In the genomic region with DNA sequence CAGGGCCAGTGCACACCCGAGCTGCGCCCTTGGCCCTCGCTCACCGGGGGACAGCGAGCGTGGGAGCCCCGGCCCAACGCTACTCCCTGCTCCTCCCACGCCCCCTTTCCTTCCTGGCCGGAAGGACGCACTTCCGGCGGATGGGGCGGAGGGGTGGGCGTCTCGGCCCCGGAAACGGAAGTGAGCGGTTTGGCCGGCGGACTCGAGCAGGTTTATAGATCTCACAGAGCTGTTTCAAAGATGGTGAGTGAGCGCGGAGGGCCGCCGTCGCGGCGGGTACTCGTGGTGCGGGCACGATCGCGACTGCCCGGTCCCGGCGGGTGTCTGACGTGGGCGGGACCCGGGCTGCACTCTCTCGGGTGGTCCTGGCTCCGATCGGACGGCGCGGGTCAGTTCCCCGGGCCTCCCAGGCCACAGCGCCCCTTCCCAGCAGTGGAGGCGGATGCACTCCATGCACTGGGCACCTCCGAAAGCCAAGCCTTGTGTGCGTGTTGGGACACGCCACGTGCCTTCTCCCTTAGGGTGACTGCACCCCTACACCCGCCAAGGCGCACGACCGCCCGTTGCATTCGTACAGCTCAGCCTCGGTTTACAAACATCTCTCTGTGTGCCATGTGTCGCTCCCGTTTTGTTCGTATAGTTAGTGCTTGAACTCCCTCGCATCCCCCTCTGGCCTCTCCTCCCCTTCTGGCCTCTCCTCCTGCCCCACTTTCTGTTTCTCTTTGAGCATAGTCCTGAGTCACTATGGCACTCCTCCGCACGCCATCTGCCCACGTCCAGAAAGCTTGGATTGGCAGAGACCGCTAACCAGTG, we compare ENCODE assay signal across 8 mouse cellular contexts. TPM values are rescaled to one million over a fixed set of nuclear protein-coding genes. Genes with fewer than 3 reads are reported as not detected.
DNase-seq lines count a peak whose midpoint lies in the region; ATAC-seq lines count a peak whose summit lies in the region.

A gene (plus strand): TSS at position 13 of the 813 bp plus-strand sequence.

- peak within 1 kb of the TSS; percentile 85 for H3K9ac ChIP-seq in forebrain, embryonic 11.5 days (ENCODE audit: low read length)
- peak within 1 kb of the TSS; percentile 84 for H3K9ac ChIP-seq in heart, embryonic 16.5 days (ENCODE audit: low read length)
- peak within 1 kb of the TSS; percentile 70 for H3K9ac ChIP-seq in liver, embryonic 15.5 days
- H3K9ac ChIP-seq in neural tube, embryonic 12.5 days = peak within 1 kb of the TSS; percentile 93

- H3K27ac ChIP-seq in forebrain, embryonic 11.5 days (ENCODE audit: low read depth, low read length) = no peak within 1 kb of the TSS
- H3K27ac ChIP-seq in heart, embryonic 16.5 days (ENCODE audit: low read length) = peak within 1 kb of the TSS; percentile 90
- H3K27ac ChIP-seq in liver, embryonic 15.5 days (replicated peaks) = peak within 1 kb of the TSS; percentile 76
- peak within 1 kb of the TSS; percentile 50; the same call in 1 of the 2 replicates for H3K27ac ChIP-seq in neural tube, embryonic 12.5 days

- H3K4me2 ChIP-seq in forebrain, embryonic 11.5 days (ENCODE audit: low read depth, low read length, severe bottlenecking) = peak within 1 kb of the TSS; percentile 91
- peak within 1 kb of the TSS; percentile 97 for H3K4me2 ChIP-seq in heart, embryonic 16.5 days (ENCODE audit: low read depth, low read length)
- peak within 1 kb of the TSS; percentile 78 for H3K4me2 ChIP-seq in liver, embryonic 15.5 days
- peak within 1 kb of the TSS; percentile 96 for H3K4me2 ChIP-seq in neural tube, embryonic 12.5 days (replicated peaks)

- peak; percentile 71 to 82 for DNase-seq in CD8-positive naive resting alpha-beta T cell, adult 2 months (ENCODE audit: low read depth in 2 of 2, low spot score in 2 of 2)
- peak; percentile 76 for DNase-seq in c-Kit-positive CD71-negative TER-119-negative erythroid progenitor cells, embryonic 14.5 days (ENCODE audit: low read depth)
- peak; percentile 93 for DNase-seq in forebrain, embryonic 11.5 days (ENCODE audit: low spot score)
- peak; percentile 93 to 94 for DNase-seq in kidney, postnatal 36 days
- peak; percentile 81 for DNase-seq in telencephalon, adult 2 months (ENCODE audit: low read depth, low spot score)

- H3K9me3 ChIP-seq in forebrain, embryonic 11.5 days (ENCODE audit: control insufficient read depth, low read length) = no peaks in the 10 kb centered on the region
- no peaks in the 10 kb centered on the region for H3K9me3 ChIP-seq in heart, embryonic 16.5 days (replicated peaks; ENCODE audit: control insufficient read depth, low read length)
- no peaks in the 10 kb centered on the region for H3K9me3 ChIP-seq in liver, embryonic 15.5 days (replicated peaks)
- H3K9me3 ChIP-seq in neural tube, embryonic 12.5 days = no peaks in the 10 kb centered on the region

- peak within 1 kb of the TSS; percentile 69 for H3K4me3 ChIP-seq in forebrain, embryonic 11.5 days (ENCODE audit: low read depth, low read length)
- peak within 1 kb of the TSS; percentile 96 for H3K4me3 ChIP-seq in heart, embryonic 16.5 days (ENCODE audit: low read length)
- H3K4me3 ChIP-seq in liver, embryonic 15.5 days (replicated peaks) = peak within 1 kb of the TSS; percentile 85
- H3K4me3 ChIP-seq in neural tube, embryonic 12.5 days = peak within 1 kb of the TSS; percentile 94

- under 1% methylated on average over 64 of the region's 68 CpGs for WGBS in forebrain, embryonic 11.5 days
- WGBS in heart, embryonic 16.5 days = under 1% methylated on average over 68 of the region's 68 CpGs
- under 1% methylated on average over 68 of the region's 68 CpGs for WGBS in liver, embryonic 15.5 days (ENCODE audit: insufficient replicate concordance)
- WGBS in neural tube, embryonic 12.5 days = under 1% methylated on average over 68 of the region's 68 CpGs

- peaks cover 5% of the 10 kb centered on the region for H3K4me1 ChIP-seq in forebrain, embryonic 11.5 days (replicated peaks; ENCODE audit: control insufficient read depth, insufficient read depth, low read length)
- peaks cover 14% of the 10 kb centered on the region for H3K4me1 ChIP-seq in heart, embryonic 16.5 days (ENCODE audit: control insufficient read depth, insufficient read depth, low read length)
- peaks cover 21% of the 10 kb centered on the region for H3K4me1 ChIP-seq in liver, embryonic 15.5 days (replicated peaks)
- peaks cover 11% of the 10 kb centered on the region for H3K4me1 ChIP-seq in neural tube, embryonic 12.5 days

- ATAC-seq in forebrain, embryonic 11.5 days (replicated peaks; ENCODE audit: low FRiP score) = peak; percentile 91
- peak; percentile 88 for ATAC-seq in heart, embryonic 16.5 days (replicated peaks; ENCODE audit: extremely low read depth, insufficient read depth, low FRiP score)
- ATAC-seq in liver, embryonic 15.5 days (ENCODE audit: insufficient read depth) = peak; percentile 86
- peak; percentile 97 for ATAC-seq in neural tube, embryonic 12.5 days (ENCODE audit: low FRiP score, low read depth)

- H3K27me3 ChIP-seq in forebrain, embryonic 11.5 days (ENCODE audit: control insufficient read depth, insufficient read depth, low read length) = no peaks in the 10 kb centered on the region
- H3K27me3 ChIP-seq in heart, embryonic 16.5 days (ENCODE audit: control insufficient read depth, insufficient read depth, low read length) = no peaks in the 10 kb centered on the region
- no peaks in the 10 kb centered on the region for H3K27me3 ChIP-seq in liver, embryonic 15.5 days
- no peaks in the 10 kb centered on the region for H3K27me3 ChIP-seq in neural tube, embryonic 12.5 days (replicated peaks)

- H3K36me3 ChIP-seq in forebrain, embryonic 11.5 days (ENCODE audit: control insufficient read depth, insufficient read depth, low read length) = no peaks in the 10 kb centered on the region; the same call in 1 of the 2 replicates
- peaks cover 20% of the 10 kb centered on the region for H3K36me3 ChIP-seq in heart, embryonic 16.5 days (ENCODE audit: control insufficient read depth, insufficient read depth)
- peaks cover 35% of the 10 kb centered on the region for H3K36me3 ChIP-seq in liver, embryonic 15.5 days (replicated peaks)
- H3K36me3 ChIP-seq in neural tube, embryonic 12.5 days = peaks cover 33% of the 10 kb centered on the region

RNA-seq across cellular contexts. Expression of the gene that starts here (rescaled TPM):
- 430 and 492 TPM in 2 replicates for polyA plus RNA-seq in forebrain, embryonic 11.5 days (2014; fragmentation: Nextera tagmentation; extraction: Ambion mirVana)
- polyA plus RNA-seq in heart, embryonic 16.5 days (2015; fragmentation: Nextera tagmentation; extraction: Ambion mirVana) = 269 and 312 TPM in 2 replicates
- 175 and 209 TPM in 2 replicates for polyA plus RNA-seq in liver, embryonic 15.5 days (2015; fragmentation: Nextera tagmentation; extraction: Ambion mirVana)
- polyA plus RNA-seq in neural tube, embryonic 12.5 days (2016; fragmentation: Nextera tagmentation; extraction: Ambion mirVana) = 521 and 533 TPM in 2 replicates
